Mouse (Mus musculus) spleen, embryonic (tissue): ENCODE data around the gene Adssl1.

Source experiments
- CTCF ChIA-PET: fragments of 350-600 bp; sonication (Branson Sonifier 250); formaldehyde crosslinking; loops from one replicate; lab custom pipeline; 2022; lab: Charles Lee

Adssl1 gene

GRCm38 (mm10) chr12:112651778-112652439, 32.1 kb downstream of the Adssl1 start:
- CTCF ChIA-PET = interaction anchor here (1.2 kb wide), 1 partner anchor 54 kb away, joined by 4 read pairs; no protein-coding TSS in a partner anchor

DNA sequence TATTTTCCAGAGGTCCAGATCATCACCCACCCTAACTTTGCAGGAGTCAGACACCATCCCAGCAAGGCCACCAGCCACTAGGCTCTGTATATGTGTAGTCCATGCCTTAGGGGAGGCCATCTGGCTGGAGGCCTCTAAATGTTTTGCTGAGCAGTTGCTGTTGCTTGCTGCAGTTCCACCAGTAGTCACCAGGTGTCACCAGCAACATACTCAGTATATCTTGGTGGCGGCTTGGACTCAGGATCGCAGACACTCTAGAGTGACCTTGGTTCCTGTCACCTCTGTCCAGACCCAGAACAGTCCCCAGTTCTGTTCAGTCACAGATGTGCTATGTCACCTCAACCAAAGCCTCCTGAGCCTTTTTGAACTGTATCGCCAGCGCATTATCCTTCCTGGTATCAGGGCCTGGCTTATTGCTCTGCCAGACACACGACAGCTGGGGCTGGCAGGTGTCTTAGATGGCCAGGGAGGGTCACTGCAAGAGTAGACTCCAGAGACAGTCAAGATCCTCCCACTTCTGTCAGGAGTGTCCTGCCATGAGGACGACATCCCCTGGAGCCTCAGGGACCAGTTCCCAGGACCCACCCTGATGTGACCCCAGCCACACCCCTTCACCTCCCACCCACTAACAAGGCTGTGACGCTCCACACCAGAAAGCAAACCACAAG, 33.4 kb downstream of the Adssl1 start:
- CTCF ChIA-PET = interaction anchor here (0.8 kb wide), 1 partner anchor 54 kb away, joined by 3 read pairs; no protein-coding TSS in a partner anchor

GRCm38 (mm10) chr12:112654076-112654475, 34.2 kb downstream of the Adssl1 start:
- CTCF ChIA-PET = interaction anchor here (0.8 kb wide), 1 partner anchor 53 kb away, joined by 3 read pairs; no protein-coding TSS in a partner anchor

- CTCF ChIA-PET = no interaction called here
Observed at GRCm38 (mm10) chr12:112658619-112659018, 38.8 kb downstream of the Adssl1 start.

DNA sequence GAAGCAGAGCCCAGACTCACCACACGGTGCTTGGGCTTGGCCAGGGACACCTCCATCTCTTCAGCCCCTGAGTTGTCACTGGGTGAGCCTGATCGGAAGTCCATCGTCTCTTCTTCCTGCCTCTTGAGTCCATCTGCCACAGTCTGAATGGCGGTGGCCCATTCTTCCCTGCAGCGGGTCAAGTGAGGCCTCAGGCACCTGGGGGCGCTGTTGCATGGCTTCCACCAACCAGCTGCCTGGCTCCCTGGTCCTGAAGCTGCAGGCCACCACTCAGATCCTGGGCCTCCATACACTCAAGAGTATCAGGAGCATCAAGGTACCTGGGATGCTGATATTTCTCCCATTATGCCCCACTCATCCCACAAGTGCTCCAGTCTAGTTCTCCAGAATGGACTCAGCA, 39.3 kb downstream of the Adssl1 start:
- CTCF ChIA-PET = no interaction called here

DNA sequence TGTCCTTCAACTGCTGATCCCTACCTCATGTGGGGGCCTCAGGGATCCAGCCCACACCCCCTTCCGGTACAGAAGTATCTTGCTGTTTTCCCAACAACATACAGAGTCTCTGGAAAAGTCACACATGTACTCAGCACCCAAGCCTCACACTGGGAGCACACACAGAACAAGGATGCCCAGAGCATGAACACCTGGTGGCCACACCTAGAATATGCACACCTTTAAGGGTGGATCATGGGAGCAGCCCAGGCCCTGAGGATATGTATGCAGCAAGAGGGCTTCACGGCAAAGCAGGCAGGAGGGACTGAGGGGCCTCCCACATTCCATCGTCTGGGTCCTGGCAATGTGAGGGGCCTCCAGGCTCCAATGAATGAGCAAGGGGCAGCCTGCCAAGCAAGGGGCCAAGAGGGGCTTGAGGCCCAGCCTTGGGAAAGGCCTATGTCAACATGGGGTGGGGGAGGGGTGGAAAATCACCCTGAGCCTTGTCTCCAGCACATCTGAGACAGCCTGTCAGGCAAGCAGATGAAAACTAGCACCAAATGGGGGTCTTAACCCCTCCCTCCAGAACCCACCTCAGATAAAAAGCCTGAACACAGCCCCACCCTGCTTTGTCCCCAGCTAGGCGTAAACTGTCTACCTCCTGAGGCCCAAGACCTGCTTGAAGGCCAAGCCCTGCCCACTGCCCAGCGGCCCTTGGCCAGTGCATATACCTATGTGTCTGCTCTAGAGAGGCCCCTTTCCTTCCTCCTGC, 40.9 kb downstream of the Adssl1 start:
- CTCF ChIA-PET = no interaction called here

GRCm38 (mm10) chr12:112661327-112661605, 41.4 kb downstream of the Adssl1 start:
- CTCF ChIA-PET = no interaction called here

DNA sequence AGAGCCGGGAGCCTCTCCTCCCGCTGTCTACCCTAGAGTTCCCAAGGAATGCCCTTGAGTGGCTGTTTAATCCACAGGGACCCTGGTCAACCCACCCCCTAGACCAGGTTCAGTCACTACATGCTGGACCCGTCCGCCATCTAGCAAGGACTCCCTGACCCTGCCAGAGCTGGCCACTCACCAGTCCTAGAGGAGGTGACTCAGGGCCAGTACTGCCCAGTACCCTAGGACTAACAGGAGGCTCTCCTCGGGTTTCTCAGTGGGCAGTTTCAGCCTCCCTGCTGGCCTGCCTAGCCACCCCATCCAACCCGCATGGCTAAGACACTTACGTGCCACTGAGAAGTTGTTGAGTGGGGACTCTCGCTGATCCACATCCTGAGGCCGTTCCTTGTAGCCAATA, 42.0 kb downstream of the Adssl1 start:
- CTCF ChIA-PET = no interaction called here

DNA sequence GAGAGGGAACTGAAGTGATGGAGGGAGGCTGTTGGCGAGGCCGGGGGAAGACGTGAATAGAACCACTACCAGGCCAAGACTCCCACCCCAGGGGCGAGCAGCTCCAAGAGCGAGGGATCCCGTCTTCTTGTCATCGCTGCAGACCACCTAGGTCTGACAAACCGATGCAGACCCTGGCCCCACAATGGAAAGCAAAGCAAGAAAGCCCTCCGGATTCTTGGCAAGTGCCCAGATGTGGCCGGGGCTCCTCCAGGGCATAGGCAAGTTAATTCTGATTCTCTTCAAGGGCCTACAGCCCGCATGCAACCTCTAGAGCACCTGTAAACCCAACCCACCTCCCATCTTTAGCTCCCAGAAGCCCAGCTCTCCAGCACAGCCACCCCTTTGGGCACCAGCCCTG, 43.5 kb downstream of the Adssl1 start:
- CTCF ChIA-PET = no interaction called here

DNA sequence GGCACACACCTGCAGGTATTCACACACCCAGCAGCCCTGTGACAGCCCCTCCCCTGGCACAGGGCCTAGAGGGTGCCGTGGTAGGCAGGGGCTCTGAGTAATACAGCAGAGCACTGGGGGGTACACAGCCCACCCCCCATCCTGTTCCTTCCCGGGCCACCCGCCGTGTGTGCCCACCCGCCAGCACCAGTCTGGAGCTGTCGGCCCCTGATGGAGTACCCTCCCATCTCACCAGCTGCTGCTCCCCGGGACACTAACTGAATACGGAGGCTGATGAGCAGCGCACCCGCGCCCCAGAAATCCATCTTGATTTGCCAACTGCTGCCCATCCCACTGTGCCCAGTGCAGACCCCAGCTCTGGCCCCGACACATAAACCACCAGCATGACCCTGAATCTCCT, 43.9 kb downstream of the Adssl1 start:
- CTCF ChIA-PET = no interaction called here

GRCm38 (mm10) chr12:112664124-112664523, 44.3 kb downstream of the Adssl1 start:
- CTCF ChIA-PET = no interaction called here

GRCm38 (mm10) chr12:112664656-112665055, 44.8 kb downstream of the Adssl1 start:
- CTCF ChIA-PET = no interaction called here

DNA sequence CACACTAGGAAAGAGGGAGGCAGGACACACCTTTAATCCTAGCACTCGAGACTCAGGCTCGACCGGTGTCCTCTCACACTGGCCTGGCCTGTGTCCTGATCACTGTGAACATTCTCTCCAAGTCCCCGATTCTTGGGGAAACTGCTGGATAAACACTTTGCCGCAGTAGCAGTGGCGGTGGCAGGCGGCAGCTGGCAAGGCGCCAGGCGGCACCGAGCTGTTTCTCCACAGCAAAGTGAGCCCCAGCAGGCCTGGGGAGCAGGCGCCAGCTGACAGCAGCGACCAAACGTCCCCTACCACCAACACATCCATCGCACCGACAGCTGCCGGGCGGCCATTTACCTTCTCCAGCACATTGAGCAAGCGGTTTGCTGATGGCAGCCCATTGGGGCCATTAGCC, 45.6 kb downstream of the Adssl1 start:
- CTCF ChIA-PET = interaction anchor here (0.6 kb wide), 1 partner anchor 105 kb away, joined by 3 read pairs; no protein-coding TSS in a partner anchor

DNA sequence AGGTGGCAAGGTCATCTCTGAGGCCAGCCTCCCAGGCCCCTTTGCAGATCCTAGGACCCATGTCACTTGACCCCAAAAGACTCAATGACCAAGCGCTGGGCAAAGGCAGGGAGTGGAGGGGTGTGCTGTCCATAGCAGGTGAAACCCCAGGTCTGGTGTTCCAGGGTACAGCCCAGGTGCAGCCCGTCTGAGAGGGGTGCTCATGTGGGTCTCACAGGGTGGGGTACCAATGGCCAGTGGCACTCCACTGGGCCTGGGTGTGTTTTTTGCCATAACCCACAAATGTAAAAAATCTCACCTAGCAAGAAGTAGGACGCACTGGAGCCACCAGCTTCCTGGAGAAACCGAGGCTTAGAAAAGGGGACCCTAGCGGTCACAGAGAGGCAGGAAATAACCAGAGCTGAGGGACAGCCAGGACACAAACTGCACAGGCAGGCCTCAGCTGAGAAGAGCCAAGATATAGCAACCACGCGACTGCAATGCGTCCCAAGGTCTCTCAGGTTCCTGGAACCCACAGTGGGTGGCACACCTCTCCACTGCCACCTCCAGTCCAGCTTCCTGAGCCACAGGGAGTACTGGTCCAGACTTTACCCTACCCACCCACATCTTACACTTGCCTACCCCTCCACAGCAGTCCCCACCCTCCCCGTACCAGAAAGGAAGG, 46.2 kb downstream of the Adssl1 start:
- CTCF ChIA-PET = interaction anchor here (0.6 kb wide), 1 partner anchor 37 kb away, joined by 3 read pairs; no protein-coding TSS in a partner anchor

DNA sequence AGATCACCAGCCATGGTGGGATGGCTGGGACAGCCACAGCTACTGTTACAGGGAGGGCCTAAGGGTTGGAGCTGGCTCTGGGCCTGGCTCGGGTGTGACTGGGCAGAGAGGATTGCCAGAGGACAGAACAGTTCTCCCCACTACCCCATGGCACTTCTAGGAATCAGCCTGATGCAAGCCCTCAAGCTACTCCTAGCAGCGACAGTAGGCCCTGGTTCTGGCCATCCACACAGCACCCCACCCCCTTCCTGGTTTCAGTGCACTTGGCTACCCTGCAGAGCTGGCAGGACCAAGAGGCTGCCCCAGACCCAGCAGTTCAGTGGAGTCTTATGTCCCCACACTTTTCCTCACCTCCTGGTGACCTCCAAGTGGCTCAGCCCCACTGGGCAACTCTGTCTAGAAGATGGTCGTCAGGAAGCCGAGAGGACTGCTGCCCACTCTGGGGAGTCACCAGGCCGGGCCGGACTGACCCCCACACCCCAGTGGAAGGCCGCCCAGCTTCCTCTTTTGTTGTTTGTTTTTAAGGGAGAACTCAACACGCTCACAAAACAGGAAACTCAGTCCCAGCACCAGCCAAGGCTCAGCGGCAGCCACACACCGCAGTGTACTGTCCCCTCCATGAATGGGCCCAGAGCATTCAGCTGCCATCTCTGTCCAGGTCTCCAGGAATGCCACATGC, 47.9 kb downstream of the Adssl1 start:
- CTCF ChIA-PET = no interaction called here

DNA sequence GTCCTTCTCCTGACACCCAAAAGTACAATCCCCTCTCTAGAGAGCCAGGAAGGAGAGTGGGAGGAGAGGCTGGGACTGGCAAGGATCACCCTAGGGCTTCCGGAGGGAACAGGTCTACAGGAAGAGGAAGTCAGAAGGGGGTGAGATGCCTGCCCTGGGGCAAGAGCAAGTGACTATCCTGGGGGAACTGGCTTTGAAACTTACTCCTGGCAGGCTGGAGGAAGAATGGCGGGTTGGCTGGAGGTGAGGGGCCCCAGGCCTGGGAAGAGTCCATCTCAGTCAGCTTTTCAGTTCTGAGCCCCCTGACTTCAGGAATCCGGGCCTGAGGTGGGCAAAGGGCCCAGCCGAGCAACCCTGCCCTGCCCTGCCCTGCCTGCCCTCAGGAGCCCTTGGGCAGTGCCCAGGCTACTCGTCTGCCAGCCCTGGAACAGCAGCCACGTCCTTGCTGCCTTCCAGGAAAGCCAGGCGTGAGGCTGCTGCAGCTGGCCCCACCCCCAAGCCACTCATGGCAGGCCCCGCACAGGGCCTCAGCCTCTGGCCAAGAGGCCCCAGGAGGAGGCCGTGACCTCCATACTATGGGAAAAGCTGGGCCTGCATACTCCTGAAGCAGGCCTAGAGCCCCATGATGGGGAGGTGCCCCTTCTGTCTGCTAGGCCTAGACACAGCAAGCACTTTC, 51.0 kb downstream of the Adssl1 start:
- CTCF ChIA-PET = interaction anchor here (0.6 to 1.1 kb wide), 3 partner anchors 41 to 404 kb away, joined by 3 to 5 read pairs (median 4); partner anchors contain the start of gene Tex22

DNA sequence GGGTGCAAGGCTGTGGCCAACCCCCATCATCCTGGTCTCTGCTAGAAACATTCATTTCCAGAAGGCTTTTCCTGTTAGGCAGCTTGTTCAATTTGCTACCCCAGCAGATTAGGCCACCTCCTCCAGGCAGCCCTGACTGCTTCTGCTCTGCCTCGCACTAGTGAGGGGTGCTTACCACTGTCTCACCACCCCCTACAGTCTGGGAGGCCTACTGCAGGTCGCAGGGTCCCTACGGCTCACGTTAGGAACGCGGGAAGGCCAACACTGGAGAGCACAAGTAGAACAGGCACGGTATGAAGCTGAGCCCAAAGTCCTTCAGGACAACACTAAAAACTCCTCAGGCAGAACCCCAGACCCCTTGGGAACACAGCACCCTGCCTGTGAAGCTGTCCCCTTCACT, 52.0 kb downstream of the Adssl1 start:
- CTCF ChIA-PET = interaction anchor here (0.6 to 1.1 kb wide), 3 partner anchors 42 to 403 kb away, joined by 3 to 5 read pairs (median 4); partner anchors contain the start of gene Tex22

GRCm38 (mm10) chr12:112672744-112673575, 53.1 kb downstream of the Adssl1 start:
- CTCF ChIA-PET = interaction anchor here (0.6 kb wide), 1 partner anchor 27 kb away, joined by 3 read pairs; no protein-coding TSS in a partner anchor

GRCm38 (mm10) chr12:112673576-112674091, 53.8 kb downstream of the Adssl1 start:
- CTCF ChIA-PET = interaction anchor here (1.1 to 1.3 kb wide), 2 partner anchors 26 to 49 kb away, joined by 4 to 5 read pairs; no protein-coding TSS in a partner anchor
